Mouse (Mus musculus) CD4-positive, CD25-positive, alpha-beta regulatory T cell, adult 9 weeks (primary cell): ENCODE measurements around the gene Pou6f1. TPM values are rescaled to one million over a fixed set of nuclear protein-coding genes. Genes with fewer than 3 reads are reported as not detected.

Experiments used
- polyA plus RNA-seq: library from polyadenylated mRNA; unstranded; fragments of 100-300 nt; shearing (Covaris generic); gene quantifications from one replicate; pipeline ENCODE4 v1.2.1, GENCODE M21; 2017

The Pou6f1 gene
- polyA plus RNA-seq = 8.5 TPM

GRCm38 (mm10) chr15:100599276-100600046 lies at the start of gene Pou6f1:
Pou6f1 (minus strand) TSS chr15:100599984.

DNA sequence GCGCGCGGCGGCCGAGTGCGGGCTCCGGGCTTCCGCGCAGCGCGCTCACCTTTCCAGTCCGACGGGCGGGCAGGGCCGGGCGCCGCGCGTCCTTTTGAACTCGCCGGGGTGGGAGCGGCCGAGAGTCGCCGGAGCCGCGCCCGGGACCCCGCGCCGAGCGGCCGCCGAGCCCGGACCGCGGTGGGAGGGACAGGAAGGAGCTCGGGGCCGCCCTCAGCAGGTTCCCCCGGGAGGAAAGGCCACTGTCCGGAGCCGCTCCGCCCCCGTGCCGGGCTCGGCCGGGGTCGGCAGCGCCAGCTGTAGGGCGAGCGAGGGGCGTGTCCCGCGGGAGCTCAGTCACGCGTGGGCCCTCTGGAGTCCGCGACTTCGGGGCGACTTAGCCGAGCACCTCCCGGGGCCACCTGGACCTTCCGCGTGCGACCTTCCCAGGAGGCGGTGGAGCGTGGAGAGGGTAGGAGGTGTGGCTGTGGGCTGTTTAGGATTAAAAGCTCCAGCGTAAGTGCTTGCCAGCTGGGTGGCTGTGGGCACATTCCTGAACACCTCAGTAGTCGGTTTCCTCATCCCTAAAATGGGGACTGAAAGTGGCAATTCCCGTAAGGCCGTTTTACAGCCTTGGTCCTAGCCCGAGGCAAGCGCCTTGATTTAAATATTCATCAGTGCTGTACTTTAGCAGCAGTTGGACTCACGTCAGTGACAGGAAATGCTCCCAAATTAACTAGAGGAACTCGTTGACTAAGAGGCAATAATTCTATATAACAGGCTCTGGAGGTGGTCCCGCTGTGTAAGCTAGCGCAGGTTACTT lies 37.1 kb upstream of the Pou6f1 start, which contains the start of gene Smagp:
TSS of gene Smagp (minus strand) at position 241 of the 802 bp plus-strand sequence.

DNA sequence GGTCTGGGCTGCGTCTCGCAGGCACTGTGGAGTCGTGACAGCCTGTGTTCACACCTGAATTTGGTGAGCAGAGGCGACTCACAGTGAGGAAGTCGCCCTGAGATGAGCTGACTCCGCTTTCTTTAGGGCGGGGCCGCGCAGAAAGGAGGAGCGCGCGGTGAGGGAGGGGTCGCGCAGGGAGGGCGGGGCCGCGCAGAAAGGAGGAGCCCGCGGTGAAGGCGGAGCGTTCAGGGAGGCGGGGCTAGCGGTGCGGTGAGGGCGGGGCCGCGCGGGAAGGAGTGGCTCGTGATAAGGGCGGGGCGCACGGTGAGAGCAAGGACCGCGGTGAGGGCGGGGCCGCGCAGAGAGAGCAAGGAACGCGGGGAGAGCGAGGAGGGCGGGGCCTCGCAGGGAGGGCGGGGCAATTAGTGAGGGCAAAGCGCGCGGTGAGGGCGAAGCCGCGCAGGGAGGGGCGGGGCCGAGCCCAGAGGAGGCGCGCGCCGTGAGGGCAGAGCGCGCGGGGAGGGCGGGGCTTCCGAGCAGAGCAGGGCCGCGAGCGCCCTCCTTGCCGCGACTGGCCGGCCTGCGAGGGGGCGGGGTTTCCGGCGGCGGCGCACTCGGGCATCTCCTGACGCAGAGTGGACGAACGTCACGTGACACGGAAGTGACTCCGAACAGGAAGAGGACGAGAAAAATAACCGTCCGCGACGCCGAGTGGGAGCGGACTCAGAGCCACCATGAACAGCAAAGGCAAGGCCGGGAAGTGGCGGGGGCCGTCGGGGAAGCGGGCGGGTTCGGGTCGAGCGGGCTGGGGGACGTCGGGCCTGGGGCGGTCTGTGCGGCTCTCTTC lies 15.4 kb upstream of the Pou6f1 start, which contains the start of gene Dazap2:
TSS of gene Dazap2 (plus strand) at position 354 of the 829 bp plus-strand sequence.

GRCm38 (mm10) chr15:100551326-100552307 lies 48.2 kb downstream of the Pou6f1 start, which contains the start of gene Tfcp2:
Tfcp2 (minus strand) TSS chr15:100552008.

Other genes with a start within 250 kb of the Pou6f1 start
- not detected for gene Methig1, start 246.8 kb downstream of the Pou6f1 start, polyA plus RNA-seq
- not detected for gene Mettl7a2, start 246.8 kb downstream of the Pou6f1 start, polyA plus RNA-seq
- gene Higd1c, start 235.4 kb downstream of the Pou6f1 start, polyA plus RNA-seq = not detected
- gene Gm5475, start 177.8 kb downstream of the Pou6f1 start, polyA plus RNA-seq = 0.11 TPM
- gene Slc11a2, start 174.9 kb downstream of the Pou6f1 start, polyA plus RNA-seq = 52.8 TPM
- 51.7 TPM for gene Letmd1, start 131.0 kb downstream of the Pou6f1 start, polyA plus RNA-seq
- 3.7 TPM for gene Csrnp2, start 104.5 kb downstream of the Pou6f1 start, polyA plus RNA-seq
- 12.5 TPM for gene Tfcp2, start 48.0 kb downstream of the Pou6f1 start, polyA plus RNA-seq
- 609 TPM for gene Dazap2, start 15.4 kb upstream of the Pou6f1 start, polyA plus RNA-seq
- gene Smagp, start 37.0 kb upstream of the Pou6f1 start, polyA plus RNA-seq = not detected
- 724 TPM for gene Bin2, start 69.6 kb upstream of the Pou6f1 start, polyA plus RNA-seq
- gene Cela1, start 87.9 kb upstream of the Pou6f1 start, polyA plus RNA-seq = 10.2 TPM
- gene Galnt6, start 129.4 kb upstream of the Pou6f1 start, polyA plus RNA-seq = 186 TPM
- 26.1 TPM for gene Slc4a8, start 161.8 kb upstream of the Pou6f1 start, polyA plus RNA-seq